Mouse (Mus musculus): Measurements from ENCODE around the gene Cbx2. TPM values are rescaled to one million over a fixed set of nuclear protein-coding genes. Genes with fewer than 3 reads are reported as not detected.

Cbx2 gene
- polyA plus RNA-seq, 1 experiment from 2014 or later = 16.5 TPM

GRCm38 (mm10) chr11:119080461-119081147 is 57.8 kb downstream of the Cbx2 start:
- no peak for ATAC-seq (ENCODE audit: insufficient read depth, low FRiP score)
- Histone ChIP-seq H3K9ac (ENCODE audit: low read length) (no peak overlapping the region), H3K36me3 (ENCODE audit: control insufficient read depth, insufficient read depth, low read length) (peaks cover 8% of the 10 kb centered on the region), H3K27ac (ENCODE audit: low read length) (no peak overlapping the region), H3K4me2 (ENCODE audit: low read depth, low read length) (no peak overlapping the region), H3K27me3 (ENCODE audit: control insufficient read depth, insufficient read depth, low read length) (no peaks in the 10 kb centered on the region), H3K4me1 (ENCODE audit: control insufficient read depth, insufficient read depth, low read length) (peaks cover 50% of the 10 kb centered on the region), H3K4me3 (replicated peaks; ENCODE audit: low read length) (no peak overlapping the region), H3K9me3 (replicated peaks; ENCODE audit: control insufficient read depth, low read length) (no peaks in the 10 kb centered on the region)
- 68% methylated on average over 33 of the region's 33 CpGs for WGBS

Other genes with a start within 250 kb of the Cbx2 start
- 1.1 and 1.5 TPM in 2 replicates for gene Rbfox3, start 111.4 kb upstream of the Cbx2 start, polyA plus RNA-seq (2015; fragmentation: Nextera tagmentation; extraction: Ambion mirVana)
- gene Enpp7, start 34.8 kb upstream of the Cbx2 start, polyA plus RNA-seq (2015; fragmentation: Nextera tagmentation; extraction: Ambion mirVana) = not detected in 2 replicates
- gene Cbx8, start 18.0 kb downstream of the Cbx2 start, polyA plus RNA-seq (2015; fragmentation: Nextera tagmentation; extraction: Ambion mirVana) = 5.8 and 6.4 TPM in 2 replicates
- 8.5 and 10.1 TPM in 2 replicates for gene Cbx4, start 63.3 kb downstream of the Cbx2 start, polyA plus RNA-seq (2015; fragmentation: Nextera tagmentation; extraction: Ambion mirVana)
- gene Tbc1d16, start 205.5 kb downstream of the Cbx2 start, polyA plus RNA-seq (2015; fragmentation: Nextera tagmentation; extraction: Ambion mirVana) = 13.6 and 14.8 TPM in 2 replicates
- 2.3 and 2.4 TPM in 2 replicates for gene Ccdc40, start 205.6 kb downstream of the Cbx2 start, polyA plus RNA-seq (2015; fragmentation: Nextera tagmentation; extraction: Ambion mirVana)
- gene Gaa, start 244.9 kb downstream of the Cbx2 start, polyA plus RNA-seq (2015; fragmentation: Nextera tagmentation; extraction: Ambion mirVana) = 74.7 and 85.1 TPM in 2 replicates

Measured in stomach, embryonic 16.5 days (tissue).